Mouse (Mus musculus) intestine, postnatal 0 days (tissue): ENCODE results near the gene Cyb561d2. TPM values are rescaled to one million over a fixed set of nuclear protein-coding genes. Genes with fewer than 3 reads are reported as not detected.

Experiments used
- ATAC-seq: fragments of 200-750 bp; cut with Nextera tagmentation; 2 replicates; pipeline ENCODE4 v1.8.0; 2017; ENCODE audit warnings: mild to moderate bottlenecking, moderate TSS enrichment, moderate library complexity
- H3K27ac ChIP-seq: fragments of 300-500 bp; sonication (generic); 2 replicates; pipeline ENCODE4 v1.5.1; 2014; ENCODE audit warnings: mild to moderate bottlenecking, low read depth, low read length, moderate library complexity
- H3K27me3 ChIP-seq: fragments of 300-500 bp; sonication (generic); replicated peaks from 2 replicates; pipeline ENCODE4 v1.6.1; 2014; ENCODE audit warnings: low read length, mixed read lengths; ENCODE audit not compliant: control insufficient read depth, insufficient read depth
- H3K36me3 ChIP-seq: fragments of 300-500 bp; sonication (generic); 2 replicates; pipeline ENCODE4 v1.6.1; 2014; ENCODE audit warnings: mild to moderate bottlenecking, moderate library complexity; ENCODE audit not compliant: control insufficient read depth, insufficient read depth
- H3K4me1 ChIP-seq: fragments of 300-500 bp; sonication (generic); replicated peaks from 2 replicates; pipeline ENCODE4 v1.6.1; 2014; ENCODE audit warnings: antibody characterized with exemption, low read length, mixed read lengths; ENCODE audit not compliant: control insufficient read depth, insufficient read depth
- H3K4me2 ChIP-seq: fragments of 300-500 bp; sonication (generic); replicated peaks from 2 replicates; pipeline ENCODE4 v1.6.1; 2014; ENCODE audit warnings: low read depth, mild to moderate bottlenecking, moderate library complexity
- H3K4me3 ChIP-seq: fragments of 300-500 bp; sonication (generic); 2 replicates; pipeline ENCODE4 v1.5.1; 2014; ENCODE audit warnings: low read depth, low read length
- H3K9ac ChIP-seq: fragments of 300-500 bp; sonication (generic); 2 replicates; pipeline ENCODE4 v1.6.1; 2014; ENCODE audit warnings: mild to moderate bottlenecking, low read depth, low read length
- H3K9me3 ChIP-seq: fragments of 300-500 bp; sonication (generic); 2 replicates; pipeline ENCODE4 v1.6.1; 2016; ENCODE audit warnings: mixed run types; ENCODE audit not compliant: control insufficient read depth
- CTCF ChIP-seq: sonication (generic); IDR thresholded peaks from 2 replicates; pipeline ENCODE4 v1.5.1; 2016; ENCODE audit warnings: low read depth, mild to moderate bottlenecking, control low read depth, antibody characterized with exemption, moderate library complexity
- WGBS: fragments of 180-500 bp; shearing (Covaris S2); extraction: QIAGEN DNeasy Blood & Tissue Kit; methylation state at CpG from one replicate; pipeline ENCODE4 v1.1.7; 2014; 5-methylcytosine and 5-hydroxymethylcytosine counted together
- polyA plus RNA-seq: library from polyadenylated mRNA; unstranded; fragments of >200 nt; fragmentation: Nextera tagmentation; extraction: Ambion mirVana; gene quantifications from 2 replicates; pipeline ENCODE4 v1.2.1, GENCODE M21; 2015

Gene Cyb561d2
- polyA plus RNA-seq, 1 experiment from 2014 or later = 36.3 TPM

GRCm38 (mm10) chr9:107544196-107544700 is 2.3 kb upstream of the Cyb561d2 start:
- Histone ChIP-seq H3K36me3 (peaks cover 22% of the 10 kb centered on the region), H3K4me2 (no peak overlapping the region), H3K4me3 (no peak overlapping the region), H3K27me3 (no peaks in the 10 kb centered on the region), H3K27ac (no peak overlapping the region), H3K4me1 (no peaks in the 10 kb centered on the region; the same call in none of the 2 replicates), H3K9me3 (no peaks in the 10 kb centered on the region), H3K9ac (no peak overlapping the region)
- 96% methylated on average over 17 of the region's 17 CpGs for WGBS
- TF ChIP-seq CTCF = no peak
- ATAC-seq = no peak

GRCm38 (mm10) chr9:107543299-107543698 is 1.3 kb upstream of the Cyb561d2 start:
- no peak for TF ChIP-seq CTCF
- ATAC-seq = no peak
- Histone ChIP-seq H3K4me1 (no peaks in the 10 kb centered on the region; the same call in none of the 2 replicates), H3K27me3 (no peaks in the 10 kb centered on the region), H3K4me2 (no peak overlapping the region), H3K4me3 (no peak overlapping the region), H3K9ac (no peak overlapping the region), H3K9me3 (no peaks in the 10 kb centered on the region), H3K36me3 (peaks cover 29% of the 10 kb centered on the region), H3K27ac (no peak overlapping the region)
- WGBS = 90% methylated on average over 11 of the region's 11 CpGs

GRCm38 (mm10) chr9:107542721-107543120 is 728 bp upstream of the Cyb561d2 start:
- H3K4me1 ChIP-seq = no peaks in the 10 kb centered on the region; the same call in none of the 2 replicates
- H3K27me3 ChIP-seq = no peaks in the 10 kb centered on the region
- no peak overlapping the region; the same call in 1 of the 2 replicates for H3K9ac ChIP-seq
- no peak for ATAC-seq
- peak overlapping the region; percentile 69 for H3K4me3 ChIP-seq
- peak overlapping the region; percentile 85 for H3K4me2 ChIP-seq
- TF ChIP-seq CTCF = no peak
- H3K36me3 ChIP-seq = peaks cover 35% of the 10 kb centered on the region
- WGBS = 38% methylated on average over 8 of the region's 8 CpGs
- H3K27ac ChIP-seq = no peak overlapping the region
- H3K9me3 ChIP-seq = no peaks in the 10 kb centered on the region

GRCm38 (mm10) chr9:107542352-107542686 is 326 bp upstream of the Cyb561d2 start:
- no peaks in the 10 kb centered on the region; the same call in none of the 2 replicates for H3K4me1 ChIP-seq
- no peak for TF ChIP-seq CTCF
- no peak overlapping the region for H3K27ac ChIP-seq
- under 1% methylated on average over 11 of the region's 11 CpGs for WGBS
- H3K4me2 ChIP-seq = peak overlapping the region; percentile 85
- peaks cover 38% of the 10 kb centered on the region for H3K36me3 ChIP-seq
- no peaks in the 10 kb centered on the region for H3K27me3 ChIP-seq
- peak overlapping the region; percentile 57 for H3K9ac ChIP-seq
- no peaks in the 10 kb centered on the region for H3K9me3 ChIP-seq
- ATAC-seq = no peak
- peak overlapping the region; percentile 69 for H3K4me3 ChIP-seq

- no peaks in the 10 kb centered on the region for H3K27me3 ChIP-seq
- peak overlapping the region; percentile 69; the same call in 1 of the 2 replicates for H3K4me3 ChIP-seq
- TF ChIP-seq CTCF = no peak
- no peak overlapping the region for H3K27ac ChIP-seq
- no peaks in the 10 kb centered on the region for H3K9me3 ChIP-seq
- H3K36me3 ChIP-seq = peaks cover 38% of the 10 kb centered on the region
- H3K4me1 ChIP-seq = peaks cover 6% of the 10 kb centered on the region
- H3K4me2 ChIP-seq = peak overlapping the region; percentile 85
- 31% methylated on average over 10 of the region's 10 CpGs for WGBS
- no peak overlapping the region for H3K9ac ChIP-seq
- ATAC-seq = no peak
Observed at GRCm38 (mm10) chr9:107541005-107541404, 988 bp downstream of the Cyb561d2 start.

GRCm38 (mm10) chr9:107540420-107540819 is 1.6 kb downstream of the Cyb561d2 start:
- Histone ChIP-seq H3K9me3 (no peaks in the 10 kb centered on the region), H3K4me1 (peaks cover 11% of the 10 kb centered on the region), H3K27me3 (no peaks in the 10 kb centered on the region), H3K9ac (no peak overlapping the region), H3K4me3 (no peak overlapping the region), H3K4me2 (no peak overlapping the region), H3K36me3 (peaks cover 38% of the 10 kb centered on the region), H3K27ac (no peak overlapping the region)
- ATAC-seq = no peak
- TF ChIP-seq CTCF = no peak
- WGBS = 61% methylated on average over 4 of the region's 4 CpGs

- Histone ChIP-seq H3K4me1 (peaks cover 13% of the 10 kb centered on the region), H3K4me3 (no peak overlapping the region), H3K4me2 (no peak overlapping the region), H3K36me3 (peaks cover 38% of the 10 kb centered on the region), H3K9me3 (no peaks in the 10 kb centered on the region), H3K9ac (no peak overlapping the region), H3K27ac (no peak overlapping the region), H3K27me3 (no peaks in the 10 kb centered on the region)
- no peak for ATAC-seq
- WGBS = 96% methylated on average over 8 of the region's 8 CpGs
- no peak for TF ChIP-seq CTCF
Observed at GRCm38 (mm10) chr9:107539940-107540339, 2.1 kb downstream of the Cyb561d2 start.
